Mouse (Mus musculus): ENCODE measurements at regions not wholly inside any gene's neighbourhood (a gene's known extent, or its start where the extent isn't known, plus 50 kb on each side); places are given as distances from the start of the nearest gene placed in this dataset.

DNA sequence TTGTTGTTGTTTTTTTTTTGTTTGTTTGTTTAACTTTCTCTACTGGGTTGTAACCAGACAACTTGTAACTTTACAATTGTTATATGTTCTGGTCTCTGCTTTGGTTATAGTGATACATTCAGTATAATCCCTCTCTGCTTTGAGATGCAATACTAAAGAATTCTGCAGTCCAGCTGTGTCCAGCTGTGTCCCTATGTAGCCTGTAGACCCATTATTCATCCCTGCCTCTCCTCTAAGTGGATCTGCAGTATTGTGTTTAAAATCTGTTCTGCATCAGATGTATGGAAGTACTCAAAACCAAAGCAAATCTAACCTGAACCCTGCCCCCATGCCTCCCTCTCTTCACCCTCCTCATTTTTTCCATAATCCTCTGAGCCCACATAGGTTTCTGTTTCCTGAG lies 279.6 kb downstream of the Rps29 start:
- no peak for DNase-seq (ENCODE audit: low spot score)

DNA sequence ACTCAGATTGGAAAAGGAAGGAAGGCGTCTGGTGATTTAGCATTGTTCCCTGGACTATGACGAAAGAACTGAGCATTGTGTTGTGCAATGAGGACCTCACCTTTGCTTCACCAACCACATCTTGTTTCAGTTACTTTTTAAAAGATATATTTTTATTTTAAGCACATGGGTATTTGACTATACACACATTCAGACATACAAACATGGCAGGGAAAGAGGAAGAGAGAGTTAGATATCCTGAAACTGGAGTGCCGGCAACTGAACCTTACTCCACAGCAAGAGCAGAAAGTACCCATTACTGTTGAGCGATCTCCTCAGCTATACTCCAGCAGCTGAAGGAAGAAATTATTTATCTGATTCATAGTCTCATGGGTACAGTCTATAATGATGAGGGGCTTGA lies 287.7 kb downstream of the Rps29 start:
- DNase-seq (ENCODE audit: low spot score), result no peak

DNA sequence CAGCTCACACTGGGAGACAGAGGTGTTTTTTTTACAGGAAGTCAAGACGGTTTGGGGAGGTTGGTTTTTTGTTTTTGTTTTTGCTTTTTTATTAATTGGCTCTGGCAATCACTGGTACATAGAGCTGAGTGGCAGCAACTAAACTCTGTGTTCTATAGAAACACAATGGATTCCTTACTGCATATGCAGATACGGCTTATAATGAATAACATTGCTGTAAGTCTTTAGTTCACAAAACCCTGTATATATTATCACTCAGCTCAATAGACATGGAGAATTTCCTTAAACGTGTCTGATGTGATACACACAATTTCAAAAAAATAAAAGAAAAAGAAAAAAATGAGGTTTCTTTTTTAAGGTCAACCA lies 296.0 kb downstream of the Rps29 start:
- DNase-seq (ENCODE audit: low spot score), result no peak

DNA sequence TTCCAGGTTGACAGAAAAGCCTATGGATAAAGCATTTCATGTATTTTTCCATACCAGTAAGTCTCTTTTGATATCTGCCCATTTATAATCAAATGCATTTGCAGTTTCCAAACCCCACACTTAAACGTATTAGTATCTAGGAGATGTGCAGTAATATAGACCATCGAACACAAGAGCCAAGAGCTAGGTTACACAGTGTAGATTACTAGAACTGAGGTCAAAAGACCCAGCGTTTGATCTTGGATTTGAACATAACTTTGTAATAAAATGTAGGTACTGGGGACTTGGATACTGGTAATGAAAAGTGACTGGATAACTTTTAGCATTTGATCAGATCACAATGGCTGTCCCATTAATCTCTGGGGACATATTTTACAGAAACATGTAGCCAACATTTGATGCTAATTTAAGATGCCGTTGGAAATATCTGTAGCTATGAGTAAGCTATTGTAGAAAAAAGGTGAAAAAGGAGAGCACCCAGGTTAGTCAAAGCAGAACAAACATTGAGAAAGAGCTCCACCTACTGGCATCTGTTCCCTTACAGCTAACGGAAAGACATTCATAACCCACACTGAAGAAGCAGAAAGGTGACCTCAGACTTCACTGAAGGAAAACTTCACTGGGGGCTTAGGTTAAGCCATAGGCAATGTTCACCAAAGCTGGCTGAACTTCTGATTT lies 296.5 kb downstream of the Rps29 start:
- peak; percentile 81 for DNase-seq (ENCODE audit: low spot score)

DNA sequence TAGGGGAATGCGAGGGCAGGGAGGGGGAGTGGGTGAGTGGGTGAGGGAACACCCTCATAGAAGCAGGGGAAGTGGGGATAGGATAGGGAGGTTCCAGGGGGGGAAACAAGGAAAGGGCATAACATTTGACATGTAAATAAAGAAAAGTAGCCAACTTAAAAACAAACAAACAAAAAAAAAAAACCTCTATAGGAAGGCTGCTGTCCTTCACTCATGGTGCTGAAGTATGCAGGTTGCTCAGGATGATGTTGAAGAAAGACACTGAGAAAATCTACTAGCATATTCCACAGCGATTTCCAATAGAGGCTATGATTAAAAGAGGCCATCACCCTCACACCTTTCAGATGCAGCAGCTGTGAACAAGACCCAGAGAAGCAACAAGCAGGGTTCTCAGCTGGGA lies 298.7 kb downstream of the Rps29 start:
- peak; percentile 22 for DNase-seq (ENCODE audit: low spot score)

DNA sequence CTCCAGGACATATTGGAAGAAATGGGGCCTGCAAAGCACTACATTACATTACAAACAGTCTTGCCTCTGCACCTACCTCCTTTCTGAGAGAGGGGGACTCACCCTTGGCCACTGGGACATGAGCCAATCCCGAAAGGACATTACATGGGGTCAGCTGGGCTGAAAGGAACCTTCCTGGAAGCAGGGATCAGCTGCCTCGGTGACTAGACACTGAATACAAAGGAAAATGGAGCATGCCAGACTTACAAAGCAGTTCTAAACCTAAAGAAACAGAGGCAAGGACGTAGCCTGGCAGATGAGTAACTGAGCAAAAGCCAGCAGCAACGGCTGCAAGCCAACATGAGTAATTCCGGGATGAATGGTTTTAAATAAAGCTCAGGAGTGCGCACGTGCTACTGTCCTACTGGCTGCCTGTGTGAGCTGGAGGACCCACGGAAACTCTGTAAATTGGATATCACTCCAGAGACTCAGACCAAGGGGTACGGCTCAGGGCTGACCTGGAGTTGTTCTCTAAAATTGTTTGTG lies 309.3 kb downstream of the Rps29 start:
- DNase-seq (ENCODE audit: low spot score), result no peak

DNA sequence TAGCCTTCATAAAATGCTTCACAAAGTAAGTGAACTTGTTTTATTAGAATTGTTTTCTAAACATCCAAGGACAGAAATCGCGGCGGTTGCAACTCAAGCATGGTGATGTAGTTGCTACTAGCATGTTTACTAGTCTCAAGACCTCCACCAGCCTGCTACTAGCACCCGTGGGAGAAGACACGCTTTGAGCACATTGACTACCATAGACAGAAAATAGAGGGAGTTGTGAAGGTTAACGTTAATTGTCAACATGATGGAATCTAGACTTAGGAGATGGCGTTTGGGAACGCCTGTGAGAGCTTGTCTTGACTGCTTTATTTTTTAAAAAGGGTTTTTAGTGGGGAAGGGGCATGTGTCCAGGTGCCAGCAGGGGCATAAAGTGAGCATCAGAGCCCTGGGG lies 318.2 kb downstream of the Rps29 start:
- DNase-seq (ENCODE audit: low spot score), result no peak

DNA sequence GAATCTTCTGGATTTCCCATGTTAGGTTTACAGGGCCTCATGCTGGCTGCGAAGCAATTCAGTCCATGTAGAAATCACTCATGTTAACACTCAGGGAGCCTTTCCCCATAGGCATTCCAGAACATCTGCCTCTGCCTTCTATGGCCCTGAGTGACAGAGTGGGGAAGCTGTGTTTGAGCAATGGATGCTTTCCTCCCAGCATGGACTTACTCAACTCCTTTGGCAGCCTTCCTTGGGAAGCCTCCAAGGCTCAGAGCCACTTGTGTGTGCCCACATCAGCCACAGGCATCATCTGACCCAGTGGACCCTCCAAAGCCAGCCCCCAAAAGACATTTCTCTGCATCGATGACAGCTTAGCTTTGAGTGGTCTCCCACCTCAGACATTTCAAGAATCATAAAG lies 318.8 kb downstream of the Rps29 start:
- no peak for DNase-seq (ENCODE audit: low spot score)

DNA sequence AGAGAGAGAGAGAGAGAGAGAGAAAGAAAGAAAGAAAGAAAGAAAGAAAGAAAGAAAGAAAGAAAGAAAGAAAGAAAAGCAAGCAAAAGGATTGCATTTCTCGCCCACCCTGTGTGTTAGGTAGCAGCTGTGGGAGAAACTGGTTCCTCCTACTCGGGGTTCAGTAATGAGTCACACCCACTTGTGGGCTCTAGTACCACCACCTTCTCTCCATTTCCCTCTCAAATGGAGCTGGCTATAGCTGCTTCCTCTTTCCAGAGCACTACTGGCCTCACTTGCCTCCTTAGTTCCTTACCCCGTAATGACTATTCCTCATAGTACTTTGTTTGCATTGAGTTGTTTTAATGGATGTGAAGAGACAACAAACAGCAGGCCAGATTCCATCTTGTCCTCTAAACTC lies 323.0 kb downstream of the Rps29 start:
- DNase-seq (ENCODE audit: low spot score), result no peak

DNA sequence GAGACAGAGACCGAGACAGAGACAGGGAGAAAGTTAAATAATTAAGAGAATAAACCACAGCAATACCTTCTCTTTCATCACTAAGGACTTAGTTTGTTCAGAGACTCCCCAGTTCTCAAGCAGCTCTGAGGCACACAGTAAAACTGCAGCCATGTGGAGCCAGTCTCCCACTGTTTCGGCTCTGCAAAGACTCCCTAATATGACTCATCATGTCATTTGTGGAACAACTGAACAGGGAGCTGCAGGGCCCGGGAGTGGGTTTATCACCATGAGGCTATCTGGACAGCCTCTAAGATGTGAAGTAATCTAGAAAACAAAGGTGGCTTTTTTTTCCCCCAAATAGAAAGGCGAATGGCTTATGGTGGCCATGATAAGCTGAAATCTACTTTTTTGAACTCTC lies 325.1 kb downstream of the Rps29 start:
- no peak for DNase-seq (ENCODE audit: low spot score)

DNA sequence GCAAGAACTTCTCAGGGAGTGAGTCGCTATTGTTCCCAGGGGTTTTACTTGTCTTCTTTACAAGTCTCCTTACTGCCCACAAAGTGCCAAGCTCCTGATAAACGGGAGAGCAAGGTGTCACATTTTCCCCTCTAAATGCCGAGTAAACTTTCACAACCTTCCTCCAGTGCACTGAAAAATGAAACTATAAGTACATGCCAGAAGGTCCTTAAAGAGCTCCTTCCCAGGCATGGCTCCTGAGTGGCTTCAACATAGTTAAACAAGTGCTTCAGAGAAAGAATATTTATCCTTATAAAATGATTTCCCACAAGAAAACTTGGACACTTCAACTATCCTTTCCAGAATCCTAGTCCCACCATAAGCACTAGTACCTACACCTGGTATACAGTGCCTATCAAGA lies 329.6 kb downstream of the Rps29 start:
- no peak for DNase-seq (ENCODE audit: low spot score)

DNA sequence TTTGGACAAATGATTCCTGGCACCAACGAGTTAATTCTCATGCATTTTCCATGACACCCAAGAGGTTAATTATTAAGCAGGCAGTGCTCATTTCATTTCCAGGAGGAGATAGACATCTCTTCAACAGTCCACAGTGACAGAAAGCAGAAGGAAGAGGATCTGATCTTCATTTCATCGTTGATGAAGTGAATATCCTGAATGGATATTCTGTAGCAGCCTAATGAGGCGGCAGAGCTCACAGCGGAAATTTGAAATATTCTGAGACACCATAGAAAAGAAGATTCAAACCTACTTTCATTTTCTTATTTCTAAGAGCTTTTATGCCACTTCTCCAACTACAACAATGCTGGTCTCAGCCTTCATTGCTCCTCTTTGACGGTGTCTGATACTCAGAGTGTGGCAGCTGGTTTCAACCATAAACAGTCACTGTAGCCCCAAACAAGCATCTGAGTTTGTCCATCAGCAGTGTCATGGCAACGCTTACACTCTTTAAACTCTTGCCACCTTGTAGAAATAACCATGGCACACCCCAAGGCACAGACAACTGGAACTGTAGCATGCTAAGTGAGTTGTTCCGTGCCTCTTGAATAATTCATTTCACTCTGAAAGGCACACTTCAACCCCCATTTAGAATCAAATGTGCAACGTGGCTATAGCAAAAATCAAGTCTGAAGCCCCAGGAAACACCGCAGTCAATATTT lies 331.3 kb downstream of the Rps29 start:
- no peak for DNase-seq (ENCODE audit: low spot score)

DNA sequence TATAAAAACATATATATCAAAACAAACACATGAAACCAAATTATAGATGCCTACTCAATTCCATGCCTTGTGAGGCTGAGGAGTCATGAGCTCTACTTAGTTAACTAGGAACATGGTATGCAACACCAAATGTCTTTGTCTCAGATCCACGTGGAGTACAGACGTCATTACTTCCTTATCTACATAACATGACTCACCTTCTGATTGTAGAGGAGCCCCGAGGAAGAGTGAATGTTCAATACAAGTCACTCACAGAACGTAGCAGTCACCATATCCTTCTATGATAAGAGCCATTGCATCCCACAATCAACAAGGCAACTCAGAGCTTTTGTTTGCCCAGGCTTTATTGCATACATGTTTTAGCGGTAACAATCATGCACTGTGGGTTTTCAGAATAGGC lies 364.6 kb downstream of the Rps29 start:
- DNase-seq (ENCODE audit: low spot score), result no peak

DNA sequence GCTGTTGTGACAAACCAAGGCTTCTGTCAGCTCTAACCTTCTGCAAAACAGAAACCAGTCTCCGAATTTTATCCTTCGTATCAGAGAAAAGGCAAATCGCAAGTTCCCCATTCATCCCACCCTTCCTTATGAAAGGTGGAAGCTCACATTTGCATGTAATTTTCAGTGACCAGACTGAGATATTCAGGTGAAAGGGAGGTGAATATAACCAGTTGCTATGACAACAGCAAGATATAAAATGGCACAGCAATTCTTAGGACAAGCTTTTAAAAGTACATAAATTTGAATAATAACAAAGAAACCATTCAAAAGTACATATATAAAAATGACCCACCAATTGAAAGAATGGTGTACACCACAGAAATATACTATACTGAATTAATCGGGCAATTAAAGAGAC lies 375.4 kb downstream of the Rps29 start:
- no peak for DNase-seq (ENCODE audit: low spot score)

DNA sequence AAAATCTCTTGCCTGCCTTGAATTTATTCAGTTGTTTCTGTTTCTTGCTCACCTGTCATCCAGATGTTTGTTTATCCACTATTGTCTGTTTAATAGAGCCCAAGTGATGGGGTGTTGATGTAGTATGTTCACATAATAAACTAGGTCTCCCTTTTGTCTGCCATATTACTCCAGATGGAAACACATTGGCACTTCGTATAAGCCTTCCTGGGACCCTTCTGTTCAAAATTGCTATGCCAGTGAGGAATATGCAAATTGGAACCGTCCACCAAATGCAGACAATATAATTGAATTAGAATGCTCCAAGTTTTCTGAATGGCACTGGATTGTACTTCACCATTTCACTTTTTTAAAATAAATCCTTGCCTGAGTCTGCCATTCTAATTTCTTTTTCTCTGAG lies 383.5 kb downstream of the Rps29 start:
- DNase-seq (ENCODE audit: low spot score), result no peak

DNA sequence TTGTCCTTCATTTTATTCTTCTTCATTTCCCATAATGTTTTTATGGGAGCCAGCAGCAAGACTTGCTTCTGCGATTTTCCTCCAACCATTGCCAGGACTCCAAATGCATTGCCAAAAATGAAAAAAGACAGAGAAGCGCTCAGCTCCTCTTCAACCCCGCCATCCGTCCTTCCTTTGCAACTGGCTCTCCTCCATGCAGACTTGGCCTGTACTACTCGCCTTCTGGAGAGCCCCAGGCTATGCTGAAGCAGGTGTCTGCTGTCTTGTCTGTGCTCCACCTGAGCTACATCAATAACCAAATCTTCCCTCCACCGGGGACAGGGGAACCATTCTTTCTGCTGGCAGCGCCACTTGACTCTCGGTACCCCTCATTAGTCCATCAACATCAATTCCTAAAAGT lies 384.2 kb downstream of the Rps29 start:
- no peak for DNase-seq (ENCODE audit: low spot score)

DNA sequence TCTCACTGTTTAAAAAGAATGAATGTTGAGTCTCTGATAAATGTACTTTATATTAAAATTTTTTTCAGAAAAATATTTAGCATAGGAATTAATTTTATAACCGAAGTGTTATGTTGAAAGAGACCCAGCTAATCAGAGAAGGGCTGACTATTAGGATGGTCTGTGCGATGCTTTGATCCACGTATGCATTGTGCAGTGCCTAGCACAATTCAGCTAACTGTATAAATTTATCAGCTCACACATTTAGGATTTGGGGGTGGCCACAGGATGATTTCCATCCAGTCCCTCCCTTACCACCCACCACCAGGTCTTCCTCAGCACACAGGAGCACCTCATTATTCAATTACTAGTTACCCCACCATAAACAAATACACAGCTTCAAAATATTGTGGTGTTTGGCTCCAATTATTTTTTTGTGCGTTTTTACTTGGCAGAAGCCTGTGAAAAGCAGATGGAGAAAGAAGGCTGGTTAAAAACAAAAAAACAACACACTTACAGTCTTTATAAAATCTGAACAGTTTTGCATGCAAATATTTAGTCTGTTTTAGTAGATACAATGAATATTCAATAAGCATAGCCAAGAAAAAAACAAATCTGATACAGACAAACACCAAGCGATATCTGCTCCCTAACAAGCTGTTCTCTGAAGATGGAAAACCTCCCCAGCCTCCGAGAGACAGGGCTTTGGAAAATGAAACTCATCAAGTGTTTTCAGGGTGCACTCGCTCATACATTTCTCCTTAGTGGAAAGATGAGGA lies 400.5 kb downstream of the Rps29 start:
- DNase-seq (ENCODE audit: low spot score), result no peak

DNA sequence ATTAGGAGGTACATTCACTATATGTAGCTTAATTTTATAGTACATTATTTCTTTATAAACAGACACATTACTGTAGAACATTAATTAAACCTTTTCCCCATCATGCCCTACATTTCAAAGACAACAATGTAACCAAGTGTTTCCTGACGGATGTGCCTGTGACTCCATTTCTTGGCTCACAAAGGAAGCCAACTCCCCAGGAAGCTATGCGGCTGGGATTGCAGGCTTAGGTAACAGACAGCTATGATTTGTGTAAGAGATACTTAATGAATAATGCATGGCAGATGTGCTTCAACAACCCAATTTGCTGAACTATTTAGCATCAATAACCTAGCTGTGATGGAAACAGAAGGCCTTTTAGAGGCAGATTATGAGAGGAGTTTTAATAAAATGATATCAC lies 430.1 kb downstream of the Rps29 start:
- peak; percentile 12 for DNase-seq (ENCODE audit: low spot score)

DNA sequence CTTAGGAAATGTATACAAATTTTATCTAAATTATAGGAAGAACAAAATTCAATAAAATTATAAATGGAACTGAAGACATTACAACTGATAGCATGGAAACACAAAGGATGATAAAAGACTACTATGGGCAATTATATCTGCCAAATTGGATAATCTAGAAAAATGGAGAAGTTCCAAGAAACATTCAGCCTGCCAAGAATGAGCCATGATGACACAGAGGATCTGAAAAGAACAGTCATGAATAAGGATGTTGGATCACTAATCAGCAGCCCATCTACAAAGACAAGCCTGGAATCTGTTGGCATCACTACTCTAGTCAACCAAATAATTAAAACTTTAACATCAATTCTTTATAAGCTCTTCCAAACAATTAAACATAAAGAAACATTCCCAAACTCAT lies 440.0 kb downstream of the Rps29 start:
- DNase-seq (ENCODE audit: low spot score), result no peak

DNA sequence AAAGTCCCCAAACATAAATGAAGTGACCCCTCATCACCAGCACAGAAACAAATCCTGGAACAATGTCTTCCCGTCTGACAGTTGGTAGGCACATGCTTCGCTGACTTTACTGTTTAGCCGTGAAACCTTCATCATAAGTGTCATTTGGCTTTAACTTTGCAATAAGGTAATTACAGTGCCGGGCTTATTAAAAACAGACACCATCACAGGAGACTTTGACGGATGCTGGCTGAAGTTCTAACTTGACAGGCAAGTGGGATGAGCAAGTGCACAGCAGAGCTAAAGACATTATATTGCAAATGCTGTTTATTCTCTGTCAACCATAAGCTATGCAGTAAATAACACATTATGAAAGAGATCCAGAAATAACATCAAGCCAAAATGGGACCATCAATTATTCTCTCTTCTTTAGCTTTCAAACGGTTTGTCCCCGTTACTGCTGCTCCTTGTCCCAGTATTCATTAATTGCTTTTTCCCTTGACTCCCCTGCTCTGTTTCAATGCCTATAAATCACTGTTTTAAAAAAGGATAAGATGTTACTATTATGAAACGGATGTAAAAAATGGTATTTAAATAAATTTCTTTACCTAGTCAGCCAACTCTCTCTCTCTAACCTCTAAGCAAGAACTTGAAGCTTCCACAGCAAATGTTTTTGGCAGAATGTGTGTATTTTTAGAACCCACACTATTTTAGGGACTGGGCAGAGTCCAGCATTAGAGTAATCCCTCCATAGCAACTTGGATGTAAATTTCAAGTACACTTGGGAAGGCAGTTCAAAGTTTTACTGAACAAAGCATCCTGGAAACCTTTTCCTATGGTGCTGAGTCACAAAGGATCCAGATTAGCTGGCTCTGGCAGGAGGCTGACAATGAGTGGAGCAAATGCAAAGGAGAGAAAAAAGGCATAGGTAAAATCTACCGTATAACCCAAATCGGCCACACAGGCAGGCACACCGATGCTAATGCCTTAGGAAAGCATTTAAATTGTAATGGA lies 464.4 kb downstream of the Rps29 start:
- DNase-seq (ENCODE audit: low spot score), result no peak

DNA sequence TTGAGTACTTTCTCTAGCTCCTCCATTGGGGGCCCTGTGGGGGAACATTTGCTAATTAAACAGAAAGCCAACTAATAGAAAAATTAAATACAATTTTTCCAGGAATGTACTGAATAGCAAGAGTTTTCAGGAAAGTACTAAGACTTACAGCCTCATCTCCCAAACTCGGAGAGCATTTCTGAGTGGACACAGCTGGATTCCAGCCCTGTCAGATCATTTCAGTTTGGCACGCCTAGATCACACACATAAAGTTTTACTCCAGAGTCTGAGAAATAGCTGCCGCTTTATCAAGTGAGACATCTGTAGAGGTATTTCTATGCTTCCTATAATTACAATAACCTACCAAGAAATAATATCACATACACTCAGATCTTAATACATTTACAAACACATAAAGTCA lies 470.7 kb downstream of the Rps29 start:
- no peak for DNase-seq (ENCODE audit: low spot score)

DNA sequence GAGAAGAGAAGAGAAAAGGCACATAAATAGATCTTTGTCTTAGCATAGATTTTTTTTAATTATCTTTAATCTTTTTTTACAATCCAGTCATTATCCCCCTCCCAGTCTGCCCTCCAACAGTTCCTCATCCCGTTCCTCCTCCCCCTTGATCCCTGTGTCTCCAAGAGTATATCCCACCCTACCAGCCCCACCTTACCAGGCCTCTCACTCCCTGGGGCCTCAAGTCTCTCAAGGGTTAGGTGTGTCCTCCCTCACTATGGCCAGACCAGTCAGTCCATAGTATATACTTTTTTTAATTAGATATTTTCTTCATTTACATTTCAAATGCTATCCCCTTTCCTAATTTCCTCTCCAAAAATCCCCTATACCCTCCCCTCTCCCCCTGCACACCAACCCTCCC lies 475.1 kb downstream of the Rps29 start:
- no peak for DNase-seq (ENCODE audit: low spot score)
